Mouse (Mus musculus): ENCODE measurements around the gene Spata31d1d.

Spata31d1d gene

GRCm38 (mm10) chr13:59676316-59677229 is 55.0 kb downstream of the Spata31d1d start:
- no peak for DNase-seq

Measured in thymus, postnatal 36 days (tissue).